Mouse (Mus musculus): ENCODE measurements around the gene Arhgef5.
A peak's percentile ranks its signal among the peaks of the same experiment; 100 is the strongest.
"Not testable (repeated sequence)": the region's sequence is repeated elsewhere in the genome, so short reads cannot be mapped to it uniquely, and the experiment has no call there.

The Arhgef5 gene

GRCm38 (mm10) chr6:43265363-43266041 lies at the start of gene Arhgef5:
Arhgef5 (plus strand) TSS chr6:43265582.
- peak; percentile 91 for DNase-seq

GRCm38 (mm10) chr6:43231255-43231654 lies 34.1 kb upstream of the Arhgef5 start, which contains the start of gene Olfr47:
Olfr47 (plus strand) TSS chr6:43231529.
- DNase-seq, result not testable (repeated sequence)

GRCm38 (mm10) chr6:43242061-43242460 lies 23.3 kb upstream of the Arhgef5 start:
- DNase-seq, result peak; percentile 25

- DNase-seq, result no peak
Measured at GRCm38 (mm10) chr6:43247396-43247795, 18.0 kb upstream of the Arhgef5 start.

- DNase-seq, result no peak
Measured at GRCm38 (mm10) chr6:43252994-43253393, 12.4 kb upstream of the Arhgef5 start.

GRCm38 (mm10) chr6:43254193-43254926 lies 11.0 kb upstream of the Arhgef5 start:
- DNase-seq, result peak; percentile 38

GRCm38 (mm10) chr6:43260756-43261155 lies 4.6 kb upstream of the Arhgef5 start:
- DNase-seq, result no peak

- peak; percentile 74 for DNase-seq
Measured at GRCm38 (mm10) chr6:43266356-43266755, 974 bp downstream of the Arhgef5 start.

GRCm38 (mm10) chr6:43272597-43272996 lies 7.2 kb downstream of the Arhgef5 start:
- peak; percentile 55 for DNase-seq

GRCm38 (mm10) chr6:43274123-43274522 lies 8.7 kb downstream of the Arhgef5 start:
- no peak for DNase-seq

GRCm38 (mm10) chr6:43278247-43278646 lies 12.9 kb downstream of the Arhgef5 start:
- DNase-seq, result peak; percentile 45

- no peak for DNase-seq
Measured at GRCm38 (mm10) chr6:43280481-43280880, 15.1 kb downstream of the Arhgef5 start.

- peak; percentile 43 for DNase-seq
Measured at GRCm38 (mm10) chr6:43292041-43292440, 26.7 kb downstream of the Arhgef5 start.

- DNase-seq, result peak; percentile 38
Measured at GRCm38 (mm10) chr6:43292471-43293076, 27.2 kb downstream of the Arhgef5 start.

GRCm38 (mm10) chr6:43293175-43293574 lies 27.8 kb downstream of the Arhgef5 start:
- DNase-seq, result no peak

GRCm38 (mm10) chr6:43295908-43296307 lies 30.5 kb downstream of the Arhgef5 start:
- DNase-seq, result no peak

- peak; percentile 41 for DNase-seq
Measured at GRCm38 (mm10) chr6:43296798-43297507, 31.6 kb downstream of the Arhgef5 start.

- DNase-seq, result no peak
Measured at GRCm38 (mm10) chr6:43297508-43297850, 32.1 kb downstream of the Arhgef5 start.

- DNase-seq, result no peak
Measured at GRCm38 (mm10) chr6:43309454-43309853, 44.1 kb downstream of the Arhgef5 start, which contains the start of gene Nobox. Nobox (minus strand) TSS chr6:43309554.

- peak; percentile 20 for DNase-seq
Measured at GRCm38 (mm10) chr6:43310071-43310470, 44.7 kb downstream of the Arhgef5 start.

GRCm38 (mm10) chr6:43312546-43312945 lies 47.2 kb downstream of the Arhgef5 start:
- DNase-seq, result no peak

- DNase-seq, result no peak
Measured at GRCm38 (mm10) chr6:43312961-43313656, 47.7 kb downstream of the Arhgef5 start.
